Mouse (Mus musculus): ENCODE measurements around the gene Plekhs1. TPM values are rescaled to one million over a fixed set of nuclear protein-coding genes. Genes with fewer than 3 reads are reported as not detected.
A peak's percentile ranks its signal among the peaks of the same experiment; 100 is the strongest.

Gene Plekhs1
- total and polyA plus RNA-seq, 2 experiments from 2014 or later = 0.14 to 0.29 TPM

GRCm38 (mm10) chr19:56455369-56455768 is 6.1 kb upstream of the Plekhs1 start:
- DNase-seq = no peak

DNA sequence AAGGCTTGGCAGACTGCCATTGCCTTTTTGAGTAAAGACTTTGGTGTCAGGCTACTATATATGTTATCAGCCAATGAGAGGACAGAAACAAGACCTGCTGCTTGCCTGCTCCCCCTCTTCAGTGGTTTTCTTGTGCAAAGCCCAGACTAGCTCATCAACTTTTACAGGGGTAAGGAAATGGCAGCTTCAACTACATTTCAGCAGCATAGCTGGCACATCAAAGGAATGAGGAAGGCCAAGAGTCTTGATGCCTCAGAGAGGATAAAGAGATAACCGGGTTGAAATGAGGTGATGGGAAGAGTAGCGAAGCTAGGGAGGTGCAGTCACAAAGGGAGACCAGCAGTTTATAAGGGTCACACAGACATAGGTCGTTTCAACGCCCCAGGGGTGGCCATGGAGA is 3.9 kb upstream of the Plekhs1 start:
- H3K27ac ChIP-seq (ENCODE audit: low read depth, low read length) = no peak overlapping the region
- H3K4me1 ChIP-seq (ENCODE audit: insufficient read depth) = no peaks in the 10 kb centered on the region
- no peaks in the 10 kb centered on the region for H3K9me3 ChIP-seq (ENCODE audit: low read length)
- ATAC-seq = no peak
- no peaks in the 10 kb centered on the region for H3K27me3 ChIP-seq (ENCODE audit: insufficient read depth, low read length)
- H3K9ac ChIP-seq = no peak overlapping the region
- no peak for DNase-seq
- H3K4me2 ChIP-seq (ENCODE audit: low read depth) = no peak overlapping the region
- no peak for TF ChIP-seq CTCF (IDR thresholded peaks at IDR 0.05; ENCODE audit: low read depth)
- H3K4me3 ChIP-seq (ENCODE audit: low read depth, low read length) = no peak overlapping the region
- 93% methylated on average over 4 of the region's 4 CpGs for WGBS
- H3K36me3 ChIP-seq (ENCODE audit: insufficient read depth) = no peaks in the 10 kb centered on the region

More at GRCm38 (mm10) chr19:56455369-56455768, 6.1 kb upstream of the Plekhs1 start:
- Histone ChIP-seq H3K4me2 (ENCODE audit: low read depth) (no peak overlapping the region), H3K4me3 (ENCODE audit: low read depth, low read length) (no peak overlapping the region), H3K27me3 (ENCODE audit: insufficient read depth, low read length) (no peaks in the 10 kb centered on the region), H3K27ac (ENCODE audit: low read depth, low read length) (no peak overlapping the region), H3K4me1 (ENCODE audit: insufficient read depth) (no peaks in the 10 kb centered on the region), H3K9ac (no peak overlapping the region), H3K36me3 (ENCODE audit: insufficient read depth) (no peaks in the 10 kb centered on the region), H3K9me3 (ENCODE audit: low read length) (no peaks in the 10 kb centered on the region)
- WGBS = 28% methylated on average over 2 of the region's 2 CpGs
- TF ChIP-seq CTCF (IDR thresholded peaks at IDR 0.05; ENCODE audit: low read depth) = no peak
- ATAC-seq = no peak

DNA sequence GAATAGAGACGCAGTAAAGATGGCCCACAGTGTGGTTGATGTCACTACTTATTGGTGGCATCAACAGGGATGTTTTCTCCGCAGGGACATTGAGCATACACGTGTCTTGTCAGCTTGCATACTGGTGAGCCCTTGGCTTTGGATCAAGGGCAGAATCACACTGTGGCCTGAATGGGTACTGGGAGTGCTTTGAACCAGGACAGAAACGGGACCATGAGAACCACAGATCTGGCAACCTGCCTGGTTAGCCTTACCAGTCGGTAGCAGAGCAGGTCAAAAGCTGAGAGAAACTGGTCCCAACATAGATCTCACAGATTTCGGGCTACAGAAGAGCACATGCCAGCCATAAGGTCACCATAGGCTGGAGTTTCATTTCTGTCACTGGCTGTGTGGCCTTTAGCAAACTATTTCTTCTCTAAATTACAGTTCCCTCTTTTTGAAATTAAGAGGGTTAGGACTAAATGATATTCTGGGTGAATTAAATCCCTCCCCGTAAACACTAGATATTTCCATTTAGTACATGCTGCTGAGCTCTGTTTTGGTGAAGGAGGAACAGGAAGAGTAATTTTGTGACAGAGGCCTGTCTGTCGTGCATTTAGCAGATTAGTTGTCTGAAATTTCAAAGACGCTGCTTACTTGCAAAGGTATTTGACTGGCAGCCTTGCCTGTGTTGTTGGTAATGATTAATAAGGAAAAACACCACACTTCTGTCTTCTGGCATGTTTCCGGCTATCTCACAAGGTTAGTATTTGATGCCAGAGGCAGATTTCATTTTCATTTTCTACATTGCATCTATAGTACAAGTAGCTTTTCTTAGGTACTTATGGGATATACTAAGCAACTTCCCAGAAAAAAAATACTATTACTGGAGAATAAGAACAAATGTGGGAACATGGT is 2.0 kb upstream of the Plekhs1 start:
- TF ChIP-seq CTCF (IDR thresholded peaks at IDR 0.05; ENCODE audit: low read depth) = no peak
- Histone ChIP-seq H3K4me1 (ENCODE audit: insufficient read depth) (no peaks in the 10 kb centered on the region), H3K27me3 (ENCODE audit: insufficient read depth, low read length) (no peaks in the 10 kb centered on the region), H3K4me2 (ENCODE audit: low read depth) (no peak overlapping the region), H3K27ac (ENCODE audit: low read depth, low read length) (no peak overlapping the region), H3K4me3 (ENCODE audit: low read depth, low read length) (no peak overlapping the region), H3K36me3 (ENCODE audit: insufficient read depth) (no peaks in the 10 kb centered on the region), H3K9me3 (ENCODE audit: low read length) (no peaks in the 10 kb centered on the region), H3K9ac (no peak overlapping the region)
- no peak for DNase-seq
- ATAC-seq = no peak
- WGBS = 72% methylated on average over 10 of the region's 10 CpGs

- no peaks in the 10 kb centered on the region for H3K9me3 ChIP-seq (ENCODE audit: low read length)
- 0 out of 2 replicates have a peak, but pooled peaks have one; percentile 23 for ATAC-seq
- no peaks in the 10 kb centered on the region for H3K4me1 ChIP-seq (ENCODE audit: insufficient read depth)
- H3K9ac ChIP-seq = no peak overlapping the region
- H3K4me2 ChIP-seq (ENCODE audit: low read depth) = no peak overlapping the region
- WGBS = 51% methylated on average over 2 of the region's 2 CpGs
- H3K27me3 ChIP-seq (ENCODE audit: insufficient read depth, low read length) = no peaks in the 10 kb centered on the region
- no peak for DNase-seq
- TF ChIP-seq CTCF (IDR thresholded peaks at IDR 0.05; ENCODE audit: low read depth) = no peak
- no peak overlapping the region for H3K4me3 ChIP-seq (ENCODE audit: low read depth, low read length)
- H3K27ac ChIP-seq (ENCODE audit: low read depth, low read length) = no peak overlapping the region
- no peaks in the 10 kb centered on the region for H3K36me3 ChIP-seq (ENCODE audit: insufficient read depth)
Measured at GRCm38 (mm10) chr19:56460241-56460640, 1.2 kb upstream of the Plekhs1 start.

- 62% methylated on average over 4 of the region's 4 CpGs for WGBS
- no peaks in the 10 kb centered on the region for H3K9me3 ChIP-seq (ENCODE audit: low read length)
- no peak overlapping the region for H3K4me3 ChIP-seq (ENCODE audit: low read depth, low read length)
- H3K27ac ChIP-seq (ENCODE audit: low read depth, low read length) = no peak overlapping the region
- H3K36me3 ChIP-seq (ENCODE audit: insufficient read depth) = no peaks in the 10 kb centered on the region
- no peaks in the 10 kb centered on the region for H3K27me3 ChIP-seq (ENCODE audit: insufficient read depth, low read length)
- DNase-seq = no peak
- ATAC-seq = no peak
- no peak overlapping the region for H3K4me2 ChIP-seq (ENCODE audit: low read depth)
- no peaks in the 10 kb centered on the region for H3K4me1 ChIP-seq (ENCODE audit: insufficient read depth)
- TF ChIP-seq CTCF (IDR thresholded peaks at IDR 0.05; ENCODE audit: low read depth) = no peak
- no peak overlapping the region for H3K9ac ChIP-seq
Measured at GRCm38 (mm10) chr19:56462786-56463185, 1.3 kb downstream of the Plekhs1 start.

- Histone ChIP-seq H3K4me2 (ENCODE audit: low read depth) (no peak overlapping the region), H3K27ac (ENCODE audit: low read depth, low read length) (no peak overlapping the region), H3K27me3 (ENCODE audit: insufficient read depth, low read length) (no peaks in the 10 kb centered on the region), H3K9ac (no peak overlapping the region), H3K9me3 (ENCODE audit: low read length) (no peaks in the 10 kb centered on the region), H3K36me3 (ENCODE audit: insufficient read depth) (no peaks in the 10 kb centered on the region), H3K4me1 (ENCODE audit: insufficient read depth) (no peaks in the 10 kb centered on the region), H3K4me3 (ENCODE audit: low read depth, low read length) (no peak overlapping the region)
- DNase-seq (no peak), ATAC-seq (no peak)
- TF ChIP-seq CTCF (IDR thresholded peaks at IDR 0.05; ENCODE audit: low read depth) = no peak
- WGBS = 67% methylated on average over 8 of the region's 8 CpGs
Measured at GRCm38 (mm10) chr19:56466486-56466885, 5.0 kb downstream of the Plekhs1 start.

- TF ChIP-seq CTCF (IDR thresholded peaks at IDR 0.05; ENCODE audit: low read depth) = no peak
- DNase-seq (no peak), ATAC-seq (no peak)
- no peaks in the 10 kb centered on the region for H3K36me3 ChIP-seq (ENCODE audit: insufficient read depth)
- no peak overlapping the region for H3K27ac ChIP-seq (ENCODE audit: low read depth, low read length)
- peaks cover 6% of the 10 kb centered on the region; the same call in 1 of the 2 replicates for H3K4me1 ChIP-seq (ENCODE audit: insufficient read depth)
- H3K9ac ChIP-seq = no peak overlapping the region
- H3K9me3 ChIP-seq (ENCODE audit: low read length) = no peaks in the 10 kb centered on the region
- H3K4me2 ChIP-seq (ENCODE audit: low read depth) = no peak overlapping the region
- 66% methylated on average over 14 of the region's 14 CpGs for WGBS
- H3K27me3 ChIP-seq (ENCODE audit: insufficient read depth, low read length) = no peaks in the 10 kb centered on the region
- no peak overlapping the region for H3K4me3 ChIP-seq (ENCODE audit: low read depth, low read length)
Measured at GRCm38 (mm10) chr19:56470286-56471020, 9.0 kb downstream of the Plekhs1 start.

All from forebrain, postnatal 0 days (tissue).